Mouse (Mus musculus) forebrain, embryonic 15.5 days (tissue): Measurements from ENCODE around the gene Usp20. TPM values are rescaled to one million over a fixed set of nuclear protein-coding genes. Genes with fewer than 3 reads are reported as not detected.

Experiments used
- ATAC-seq: fragments of 200-750 bp; cut with Nextera tagmentation; replicated peaks from 2 replicates; pipeline ENCODE4 v1.8.0; 2017; ENCODE audit warnings: mild to moderate bottlenecking, moderate TSS enrichment, moderate library complexity
- H3K27ac ChIP-seq: fragments of 300-500 bp; sonication (generic); replicated peaks from 2 replicates; pipeline ENCODE4 v1.5.1; 2015; ENCODE audit warnings: mild to moderate bottlenecking, inconsistent platforms
- H3K27me3 ChIP-seq: fragments of 300-500 bp; sonication (generic); 2 replicates; pipeline ENCODE4 v1.6.1; 2015; ENCODE audit warnings: inconsistent platforms
- H3K36me3 ChIP-seq: fragments of 300-500 bp; sonication (generic); 2 replicates; pipeline ENCODE4 v1.6.1; 2015; ENCODE audit warnings: mild to moderate bottlenecking, inconsistent platforms
- H3K4me1 ChIP-seq: fragments of 300-500 bp; sonication (generic); 2 replicates; pipeline ENCODE4 v1.6.1; 2015; ENCODE audit warnings: inconsistent platforms
- H3K4me2 ChIP-seq: fragments of 300-500 bp; sonication (generic); replicated peaks from 2 replicates; pipeline ENCODE4 v1.6.1; 2015; ENCODE audit warnings: mild to moderate bottlenecking, inconsistent platforms
- H3K4me3 ChIP-seq: fragments of 300-500 bp; sonication (generic); 2 replicates; pipeline ENCODE4 v1.5.1; 2015; ENCODE audit warnings: mild to moderate bottlenecking, inconsistent platforms
- H3K9ac ChIP-seq: fragments of 300-500 bp; sonication (generic); replicated peaks from 2 replicates; pipeline ENCODE4 v1.6.1; 2015; ENCODE audit warnings: mild to moderate bottlenecking, inconsistent platforms
- H3K9me3 ChIP-seq: fragments of 300-500 bp; sonication (generic); 2 replicates; pipeline ENCODE4 v1.6.1; 2016; ENCODE audit warnings: inconsistent platforms
- WGBS: fragments of 180-500 bp; shearing (Covaris S2); methylation state at CpG from one replicate; pipeline ENCODE4 v1.1.7; 2015; ENCODE audit warnings: mixed read lengths; 5-methylcytosine and 5-hydroxymethylcytosine counted together
- polyA plus RNA-seq: library from polyadenylated mRNA; unstranded; fragments of >200 nt; fragmentation: Nextera tagmentation; extraction: Ambion mirVana; gene quantifications from 2 replicates; pipeline ENCODE4 v1.2.1, GENCODE M21; 2015

Gene Usp20
- polyA plus RNA-seq, 1 experiment from 2014 or later = 38.8 TPM

DNA sequence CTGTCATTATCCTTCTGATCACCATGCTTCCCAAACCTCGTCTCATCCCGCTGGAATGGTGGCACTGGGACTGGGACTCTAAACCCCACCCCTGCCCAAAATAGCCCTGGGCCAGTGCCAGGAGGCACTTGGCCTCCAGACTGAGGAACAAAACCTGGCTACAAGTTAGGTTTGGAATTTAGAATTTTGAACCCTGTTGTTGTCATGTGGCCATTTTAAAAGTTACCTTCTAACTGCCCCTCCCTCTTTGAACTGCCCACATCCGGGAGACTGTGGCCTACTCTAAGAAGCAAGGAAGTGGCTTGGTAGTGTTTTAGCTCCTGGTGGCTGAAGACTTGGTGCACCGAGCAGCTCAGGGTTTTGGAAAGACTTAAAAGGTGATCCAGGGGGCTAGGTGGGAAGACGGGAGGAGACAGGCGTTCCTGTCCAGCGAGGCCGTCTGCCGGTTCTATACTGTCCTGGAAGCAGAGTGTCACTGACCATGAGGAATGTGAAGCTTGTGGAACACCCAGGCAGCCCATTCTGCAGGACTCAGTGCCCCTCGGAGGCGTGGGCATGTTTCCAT is 13.4 kb downstream of the Usp20 start:
- Histone ChIP-seq H3K4me2 (no peak overlapping the region), H3K9ac (no peak overlapping the region), H3K27ac (no peak overlapping the region), H3K4me1 (no peaks in the 10 kb centered on the region), H3K9me3 (no peaks in the 10 kb centered on the region), H3K27me3 (no peaks in the 10 kb centered on the region), H3K36me3 (peaks cover 5% of the 10 kb centered on the region; the same call in 1 of the 2 replicates), H3K4me3 (no peak overlapping the region)
- no peak for ATAC-seq
- 75% methylated on average over 11 of the region's 11 CpGs for WGBS

- Histone ChIP-seq H3K27me3 (no peaks in the 10 kb centered on the region), H3K9me3 (no peaks in the 10 kb centered on the region), H3K4me2 (no peak overlapping the region), H3K4me1 (no peaks in the 10 kb centered on the region), H3K36me3 (peaks cover 23% of the 10 kb centered on the region), H3K27ac (no peak overlapping the region), H3K9ac (no peak overlapping the region), H3K4me3 (no peak overlapping the region)
- 81% methylated on average over 8 of the region's 8 CpGs for WGBS
- no peak for ATAC-seq
Observed at GRCm38 (mm10) chr2:30998443-30999260, 16.6 kb downstream of the Usp20 start.

DNA sequence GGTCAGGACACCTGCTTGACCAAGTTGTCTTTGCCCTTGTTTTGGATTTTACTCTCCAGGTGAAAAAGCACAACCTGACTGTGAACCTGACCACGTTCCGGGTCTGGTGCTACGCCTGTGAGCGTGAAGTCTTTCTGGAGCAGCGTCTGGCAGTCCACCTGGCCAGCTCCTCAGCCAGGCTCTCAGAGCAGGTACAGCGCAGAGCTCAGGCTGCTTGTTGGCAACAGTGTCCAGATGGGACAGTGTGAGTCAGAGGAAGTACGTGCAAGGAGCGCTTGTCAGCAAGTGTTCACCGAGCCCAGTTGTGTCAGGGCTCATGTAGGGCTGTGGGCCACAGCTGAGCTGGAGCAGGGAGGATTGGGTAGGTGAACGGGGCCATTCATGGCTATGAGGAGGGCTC is 20.8 kb downstream of the Usp20 start:
- ATAC-seq = no peak
- 93% methylated on average over 10 of the region's 10 CpGs for WGBS
- H3K27ac ChIP-seq = no peak overlapping the region
- H3K9me3 ChIP-seq = no peaks in the 10 kb centered on the region
- no peak overlapping the region for H3K4me3 ChIP-seq
- H3K4me2 ChIP-seq = no peak overlapping the region
- H3K36me3 ChIP-seq = peaks cover 51% of the 10 kb centered on the region
- no peak overlapping the region for H3K9ac ChIP-seq
- no peaks in the 10 kb centered on the region for H3K4me1 ChIP-seq
- H3K27me3 ChIP-seq = no peaks in the 10 kb centered on the region

DNA sequence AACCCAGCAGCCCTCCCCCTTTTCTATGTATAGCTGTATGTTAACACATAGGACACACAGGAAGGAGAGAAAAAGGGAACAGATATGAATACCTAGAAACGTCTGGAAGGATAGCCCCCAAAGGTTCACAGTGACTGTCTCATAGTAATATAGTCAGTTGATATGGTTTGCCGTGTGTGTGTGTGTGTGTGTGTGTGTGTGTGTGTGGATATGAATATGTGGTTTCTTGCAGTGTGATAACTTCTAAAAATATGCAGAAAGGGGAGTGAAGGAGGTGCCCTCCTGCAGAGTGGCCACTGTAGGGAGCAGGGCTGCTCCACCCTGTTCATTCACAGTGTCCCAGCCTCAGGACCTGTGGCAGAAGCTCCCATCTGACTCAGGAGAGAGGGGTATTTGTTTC is 23.4 kb downstream of the Usp20 start:
- H3K4me2 ChIP-seq = no peak overlapping the region

DNA sequence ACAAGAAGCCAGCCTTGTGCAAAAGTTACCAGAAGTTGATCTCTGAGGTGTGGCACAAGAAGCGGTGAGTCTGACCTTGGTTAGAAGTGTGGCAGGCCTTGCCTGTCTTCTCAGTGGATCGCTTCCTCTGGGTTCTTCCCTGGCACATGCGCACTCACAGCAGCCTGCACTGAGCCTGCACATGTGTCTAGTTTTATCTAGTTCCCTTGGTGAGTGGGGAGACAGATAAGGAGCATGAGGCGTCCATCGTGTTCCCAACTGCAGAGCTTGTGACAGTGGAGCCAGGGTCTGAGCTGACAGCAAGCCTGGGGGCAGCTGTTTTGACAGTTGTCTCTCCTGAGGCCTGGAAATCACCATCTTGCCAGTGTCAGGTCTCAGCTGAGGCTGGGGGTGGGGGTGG is 24.4 kb downstream of the Usp20 start:
- ATAC-seq = no peak
- Histone ChIP-seq H3K9me3 (no peaks in the 10 kb centered on the region), H3K4me2 (no peak overlapping the region), H3K9ac (no peak overlapping the region), H3K27ac (no peak overlapping the region), H3K4me1 (no peaks in the 10 kb centered on the region), H3K27me3 (no peaks in the 10 kb centered on the region), H3K36me3 (peaks cover 59% of the 10 kb centered on the region), H3K4me3 (no peak overlapping the region)
- 84% methylated on average over 5 of the region's 5 CpGs for WGBS

More for the DNA sequence above, 23.4 kb downstream of the Usp20 start:
- Histone ChIP-seq H3K4me1 (no peaks in the 10 kb centered on the region), H3K9me3 (no peaks in the 10 kb centered on the region), H3K9ac (no peak overlapping the region), H3K36me3 (peaks cover 55% of the 10 kb centered on the region), H3K27ac (no peak overlapping the region), H3K27me3 (no peaks in the 10 kb centered on the region), H3K4me3 (no peak overlapping the region)
- 84% methylated on average over 2 of the region's 2 CpGs for WGBS
- no peak for ATAC-seq

DNA sequence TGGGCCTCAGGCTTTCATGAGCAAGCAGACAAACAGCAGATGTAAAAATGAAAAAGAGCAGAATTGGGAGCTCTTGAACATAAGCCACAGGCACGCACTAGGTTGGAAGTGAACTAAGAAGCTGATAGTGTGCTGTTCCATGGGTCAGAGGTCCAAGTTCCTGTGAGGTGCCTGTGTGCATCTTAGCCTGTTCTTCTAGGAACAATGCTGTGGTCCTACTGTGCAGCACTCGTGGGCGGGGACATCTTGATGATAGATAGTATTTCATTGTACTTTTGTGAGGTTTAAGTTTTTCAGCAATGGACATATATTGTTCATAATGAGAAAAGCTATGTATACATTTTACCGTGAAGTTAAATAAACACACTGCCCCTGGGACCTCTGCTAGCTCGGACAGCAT is 25.1 kb downstream of the Usp20 start:
- WGBS = 91% methylated on average over 5 of the region's 5 CpGs
- Histone ChIP-seq H3K4me2 (no peak overlapping the region), H3K9ac (no peak overlapping the region), H3K36me3 (peaks cover 56% of the 10 kb centered on the region), H3K4me3 (no peak overlapping the region), H3K4me1 (no peaks in the 10 kb centered on the region), H3K27me3 (no peaks in the 10 kb centered on the region), H3K27ac (no peak overlapping the region), H3K9me3 (no peaks in the 10 kb centered on the region)
- no peak for ATAC-seq

DNA sequence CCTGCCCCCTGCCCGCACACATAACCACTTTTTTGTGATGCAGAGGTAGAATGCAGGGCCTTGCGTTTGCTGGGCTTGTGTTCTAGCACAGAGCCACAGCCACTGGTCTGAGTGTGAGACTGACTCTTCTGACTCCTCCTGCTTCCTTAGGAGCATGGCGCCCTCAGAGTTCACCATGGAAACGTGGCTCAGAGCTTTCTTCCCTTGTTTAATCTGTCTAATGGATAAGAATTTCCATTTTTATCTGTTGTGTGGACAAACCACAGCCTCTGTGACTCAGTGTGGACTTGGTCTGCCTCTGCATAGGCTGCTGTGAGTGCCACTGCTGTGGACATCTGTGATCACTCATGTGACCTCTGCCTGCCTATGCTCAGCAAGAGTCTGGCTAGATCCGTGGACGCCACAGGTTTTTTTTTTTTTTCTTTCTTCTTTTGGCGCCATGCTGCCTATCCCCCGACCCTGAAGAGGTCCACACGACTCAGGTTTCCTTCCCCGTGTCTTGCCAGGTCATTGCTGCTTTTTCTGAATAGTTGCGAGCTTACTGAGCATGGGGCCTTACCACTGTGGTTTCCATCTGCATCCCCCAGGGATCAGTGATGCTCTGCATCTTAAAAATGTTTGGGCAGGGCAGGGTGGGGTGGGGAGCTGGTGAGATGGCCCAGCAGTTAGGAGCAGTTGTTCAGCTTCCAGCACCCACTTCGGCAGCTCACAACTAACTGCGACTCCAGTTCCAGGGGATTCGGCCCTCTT is 31.5 kb downstream of the Usp20 start:
- ATAC-seq = no peak
- H3K36me3 ChIP-seq = peaks cover 36% of the 10 kb centered on the region
- no peak overlapping the region for H3K4me3 ChIP-seq
- no peak overlapping the region for H3K4me2 ChIP-seq
- H3K9me3 ChIP-seq = no peaks in the 10 kb centered on the region
- H3K9ac ChIP-seq = no peak overlapping the region
- no peak overlapping the region for H3K27ac ChIP-seq
- WGBS = 79% methylated on average over 14 of the region's 14 CpGs
- H3K27me3 ChIP-seq = no peaks in the 10 kb centered on the region
- H3K4me1 ChIP-seq = no peaks in the 10 kb centered on the region

GRCm38 (mm10) chr2:31017625-31018317 is 35.7 kb downstream of the Usp20 start:
- WGBS = 94% methylated on average over 18 of the region's 18 CpGs
- no peak overlapping the region for H3K9ac ChIP-seq
- ATAC-seq = no peak
- H3K4me3 ChIP-seq = no peak overlapping the region
- no peak overlapping the region for H3K27ac ChIP-seq
- H3K36me3 ChIP-seq = peaks cover 48% of the 10 kb centered on the region
- H3K9me3 ChIP-seq = no peaks in the 10 kb centered on the region
- H3K27me3 ChIP-seq = no peaks in the 10 kb centered on the region
- no peaks in the 10 kb centered on the region for H3K4me1 ChIP-seq
- no peak overlapping the region for H3K4me2 ChIP-seq

DNA sequence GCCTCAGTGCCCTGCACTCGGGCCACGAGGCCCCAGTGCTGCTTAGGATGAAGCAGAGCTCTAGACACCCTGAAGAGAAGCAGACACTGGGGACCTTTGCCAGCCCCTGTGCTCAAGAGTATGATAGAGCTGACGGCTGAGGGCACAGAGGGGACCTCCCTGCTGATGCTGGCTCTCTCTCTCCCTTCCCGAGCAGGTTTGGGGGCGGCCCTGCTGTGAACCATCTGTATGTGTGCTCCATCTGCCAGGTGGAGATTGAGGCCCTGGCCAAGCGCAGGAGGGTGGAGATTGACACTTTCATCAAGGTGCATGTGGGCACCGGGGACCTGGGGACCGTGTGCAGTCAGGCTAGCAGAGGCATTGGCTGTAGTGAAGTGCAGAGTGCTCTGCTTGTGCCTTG is 36.4 kb downstream of the Usp20 start:
- ATAC-seq = no peak
- H3K27me3 ChIP-seq = no peaks in the 10 kb centered on the region
- H3K4me1 ChIP-seq = no peaks in the 10 kb centered on the region
- WGBS = 88% methylated on average over 8 of the region's 8 CpGs
- no peaks in the 10 kb centered on the region for H3K9me3 ChIP-seq
- no peak overlapping the region for H3K9ac ChIP-seq
- no peak overlapping the region for H3K4me3 ChIP-seq
- peaks cover 42% of the 10 kb centered on the region for H3K36me3 ChIP-seq
- H3K27ac ChIP-seq = no peak overlapping the region
- H3K4me2 ChIP-seq = no peak overlapping the region

DNA sequence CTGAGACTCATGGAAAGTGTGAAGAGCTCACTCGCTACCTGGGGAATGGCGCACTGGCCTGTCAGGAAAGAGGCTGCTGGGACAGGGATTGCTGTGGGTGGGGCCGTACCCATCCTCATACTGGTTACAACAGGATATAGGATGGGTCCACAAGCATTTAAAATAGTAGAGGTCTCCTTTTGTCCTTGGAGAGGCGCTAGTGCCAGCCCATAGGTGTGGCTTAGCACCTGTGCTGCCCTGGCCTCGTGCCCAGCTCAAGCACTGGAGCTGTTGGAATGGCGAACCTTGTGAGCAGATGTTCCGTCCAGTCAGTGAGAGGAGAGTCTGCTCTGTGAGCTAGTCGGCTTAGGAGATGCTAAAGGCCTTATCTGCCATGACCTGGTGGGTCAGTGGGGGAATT is 36.9 kb downstream of the Usp20 start:
- ATAC-seq = no peak
- H3K4me1 ChIP-seq = no peaks in the 10 kb centered on the region
- no peak overlapping the region for H3K27ac ChIP-seq
- WGBS = 90% methylated on average over 8 of the region's 8 CpGs
- H3K36me3 ChIP-seq = peaks cover 42% of the 10 kb centered on the region
- H3K9ac ChIP-seq = no peak overlapping the region
- H3K4me2 ChIP-seq = no peak overlapping the region
- H3K4me3 ChIP-seq = no peak overlapping the region
- no peaks in the 10 kb centered on the region for H3K27me3 ChIP-seq
- no peaks in the 10 kb centered on the region for H3K9me3 ChIP-seq

DNA sequence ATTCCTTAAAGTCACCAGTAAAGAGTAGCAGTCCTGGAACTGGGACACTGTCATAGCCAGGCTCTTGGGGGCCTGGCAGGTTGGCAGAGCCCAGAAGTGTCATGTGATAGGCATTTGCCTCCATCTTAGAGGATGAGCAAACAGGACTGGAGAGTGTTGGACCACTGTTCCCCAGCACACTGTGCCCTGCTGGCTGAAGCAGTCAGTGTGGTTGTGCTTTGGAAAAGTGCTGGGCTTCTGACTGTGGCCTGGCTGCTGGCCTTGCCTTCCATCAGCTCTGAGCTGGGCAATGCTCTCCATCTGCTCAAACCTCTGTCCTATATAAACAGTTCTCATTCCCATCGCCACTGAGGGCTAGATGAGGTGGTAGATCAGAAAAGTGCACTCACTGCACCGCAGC is 38.1 kb downstream of the Usp20 start:
- H3K4me3 ChIP-seq = no peak overlapping the region
- H3K4me2 ChIP-seq = no peak overlapping the region
- peaks cover 42% of the 10 kb centered on the region for H3K36me3 ChIP-seq
- no peak overlapping the region for H3K9ac ChIP-seq
- ATAC-seq = no peak
- H3K4me1 ChIP-seq = no peaks in the 10 kb centered on the region
- H3K27ac ChIP-seq = no peak overlapping the region
- H3K9me3 ChIP-seq = no peaks in the 10 kb centered on the region
- 91% methylated on average over 2 of the region's 2 CpGs for WGBS
- no peaks in the 10 kb centered on the region for H3K27me3 ChIP-seq

GRCm38 (mm10) chr2:31023940-31024339 is 41.9 kb downstream of the Usp20 start:
- Histone ChIP-seq H3K36me3 (peaks cover 26% of the 10 kb centered on the region), H3K4me2 (no peak overlapping the region), H3K9ac (no peak overlapping the region), H3K27ac (no peak overlapping the region), H3K4me3 (no peak overlapping the region), H3K4me1 (no peaks in the 10 kb centered on the region), H3K9me3 (no peaks in the 10 kb centered on the region), H3K27me3 (no peaks in the 10 kb centered on the region)
- 75% methylated on average over 5 of the region's 5 CpGs for WGBS
- no peak for ATAC-seq
